Mouse (Mus musculus): ENCODE data around the gene Fgd2. TPM values are rescaled to one million over a fixed set of nuclear protein-coding genes. Genes with fewer than 3 reads are reported as not detected.

The Fgd2 gene
- polyA plus RNA-seq, 1 experiment from 2014 or later: 6.4 TPM

- no peaks in the 10 kb centered on the region for H3K27me3 ChIP-seq (ENCODE audit: low read depth, poor library complexity, severe bottlenecking)
- peak overlapping the region; percentile 95 for H3K27ac ChIP-seq
- no peaks in the 10 kb centered on the region for H3K9me3 ChIP-seq (replicated peaks)
- peak overlapping the region; percentile 50 for H3K4me3 ChIP-seq
- 7% methylated on average over 17 of the region's 17 CpGs for WGBS
- DNase-seq (ENCODE audit: low spot score): peak; percentile 51
- H3K36me3 ChIP-seq: no peaks in the 10 kb centered on the region
- H3K4me1 ChIP-seq: peaks cover 53% of the 10 kb centered on the region
Observed at GRCm38 (mm10) chr17:29398434-29399026, 37.8 kb downstream of the Fgd2 start.

DNA sequence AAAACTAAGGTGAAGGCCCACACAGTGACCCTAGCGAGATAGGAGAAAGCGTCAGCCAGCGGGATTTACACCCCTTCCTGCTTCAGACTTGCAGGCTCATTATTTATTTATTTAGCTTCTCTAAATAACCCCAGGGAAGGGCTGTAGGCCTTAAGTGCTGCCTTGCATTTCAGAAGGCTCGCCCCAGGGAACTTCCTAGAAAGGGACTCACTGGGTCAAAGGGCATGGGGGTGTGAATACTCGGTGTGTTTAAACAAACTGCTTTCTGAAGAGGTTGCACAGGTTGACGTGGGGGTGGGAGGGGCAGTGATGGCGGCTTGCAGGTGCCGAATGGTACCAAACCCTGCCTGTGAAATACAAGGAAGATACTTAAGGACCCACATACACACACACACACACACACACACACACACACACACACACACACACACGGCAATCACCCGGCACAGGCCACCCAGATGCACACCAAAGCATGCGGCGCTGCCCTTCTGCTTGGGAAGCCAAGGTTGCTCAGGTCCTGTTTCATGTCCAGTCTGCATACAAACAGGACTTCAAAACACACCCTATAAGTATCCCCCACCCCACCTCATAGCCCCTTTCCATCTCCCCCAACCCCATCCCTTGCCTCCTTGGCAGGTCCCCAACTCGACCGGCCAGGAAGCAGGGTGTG, 38.7 kb downstream of the Fgd2 start:
- H3K27ac ChIP-seq: peak overlapping the region; percentile 95

GRCm38 (mm10) chr17:29400044-29400443, 39.3 kb downstream of the Fgd2 start:
- no peaks in the 10 kb centered on the region for H3K9me3 ChIP-seq (replicated peaks)
- no peaks in the 10 kb centered on the region for H3K36me3 ChIP-seq
- H3K4me1 ChIP-seq: peaks cover 60% of the 10 kb centered on the region
- H3K27ac ChIP-seq: peak overlapping the region; percentile 95; the same call in 1 of the 2 replicates
- no peak for DNase-seq (ENCODE audit: low spot score)
- no peaks in the 10 kb centered on the region for H3K27me3 ChIP-seq (ENCODE audit: low read depth, poor library complexity, severe bottlenecking)
- H3K4me3 ChIP-seq: no peak overlapping the region
- whole genome bisulfite sequencing: 66% methylated on average over 5 of the region's 5 CpGs

More for the DNA sequence above, 38.7 kb downstream of the Fgd2 start:
- DNase-seq (ENCODE audit: low spot score): peak; percentile 46
- H3K9me3 ChIP-seq (replicated peaks): no peaks in the 10 kb centered on the region
- peak overlapping the region; percentile 4; the same call in 1 of the 2 replicates for H3K4me3 ChIP-seq
- H3K36me3 ChIP-seq: no peaks in the 10 kb centered on the region
- no peaks in the 10 kb centered on the region for H3K27me3 ChIP-seq (ENCODE audit: low read depth, poor library complexity, severe bottlenecking)
- WGBS: 20% methylated on average over 14 of the region's 14 CpGs
- H3K4me1 ChIP-seq: peaks cover 59% of the 10 kb centered on the region

DNA sequence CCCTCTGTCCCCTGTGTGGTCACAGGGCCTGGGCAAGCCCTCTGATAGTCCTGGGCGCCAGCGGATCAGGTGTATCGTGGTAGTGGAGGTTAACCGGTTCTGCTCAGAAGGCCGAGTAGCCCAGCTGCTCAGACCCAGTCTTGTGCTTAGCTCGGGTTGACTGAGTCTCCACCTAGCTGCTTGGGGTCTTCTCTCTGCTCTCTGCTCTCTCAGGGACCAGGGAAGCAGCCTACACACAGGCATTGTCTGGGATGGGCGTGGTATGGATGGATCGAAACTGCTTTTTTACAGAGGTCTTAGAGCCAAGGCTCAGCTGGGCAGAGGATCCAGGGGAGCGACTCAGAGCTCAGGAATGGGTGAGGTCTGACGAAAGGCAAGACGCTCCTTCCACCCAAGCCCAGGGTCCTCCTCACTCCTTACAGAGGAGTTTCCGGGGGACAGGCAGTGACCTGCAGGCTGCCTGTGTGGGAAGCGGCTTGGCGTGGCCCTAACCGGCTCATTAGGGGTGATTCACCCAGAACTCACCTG, 41.1 kb downstream of the Fgd2 start:
- no peak for DNase-seq (ENCODE audit: low spot score)
- Histone ChIP-seq H3K27ac (peak overlapping the region; percentile 47; the same call in 1 of the 2 replicates), H3K9me3 (replicated peaks) (no peaks in the 10 kb centered on the region)

GRCm38 (mm10) chr17:29403179-29403578, 42.5 kb downstream of the Fgd2 start:
- H3K4me1 ChIP-seq: peaks cover 58% of the 10 kb centered on the region
- no peaks in the 10 kb centered on the region for H3K36me3 ChIP-seq
- no peaks in the 10 kb centered on the region for H3K9me3 ChIP-seq (replicated peaks)
- DNase-seq (ENCODE audit: low spot score): no peak
- no peak overlapping the region for H3K4me3 ChIP-seq
- H3K27me3 ChIP-seq (ENCODE audit: low read depth, poor library complexity, severe bottlenecking): no peaks in the 10 kb centered on the region
- WGBS: 71% methylated on average over 1 of the region's 1 CpGs
- no peak overlapping the region for H3K27ac ChIP-seq

More for the DNA sequence above, 41.1 kb downstream of the Fgd2 start:
- Histone ChIP-seq H3K4me3 (no peak overlapping the region), H3K36me3 (no peaks in the 10 kb centered on the region), H3K4me1 (peaks cover 65% of the 10 kb centered on the region), H3K27me3 (ENCODE audit: low read depth, poor library complexity, severe bottlenecking) (no peaks in the 10 kb centered on the region)
- 69% methylated on average over 15 of the region's 15 CpGs for WGBS

- no peaks in the 10 kb centered on the region for H3K27me3 ChIP-seq (ENCODE audit: low read depth, poor library complexity, severe bottlenecking)
- no peak overlapping the region for H3K27ac ChIP-seq
- H3K4me1 ChIP-seq: peaks cover 35% of the 10 kb centered on the region
- H3K9me3 ChIP-seq (replicated peaks): no peaks in the 10 kb centered on the region
- WGBS: 50% methylated on average over 13 of the region's 13 CpGs
- H3K4me3 ChIP-seq: no peak overlapping the region
- H3K36me3 ChIP-seq: no peaks in the 10 kb centered on the region
- DNase-seq (ENCODE audit: low spot score): no peak
Observed at GRCm38 (mm10) chr17:29405501-29405900, 44.8 kb downstream of the Fgd2 start.

DNA sequence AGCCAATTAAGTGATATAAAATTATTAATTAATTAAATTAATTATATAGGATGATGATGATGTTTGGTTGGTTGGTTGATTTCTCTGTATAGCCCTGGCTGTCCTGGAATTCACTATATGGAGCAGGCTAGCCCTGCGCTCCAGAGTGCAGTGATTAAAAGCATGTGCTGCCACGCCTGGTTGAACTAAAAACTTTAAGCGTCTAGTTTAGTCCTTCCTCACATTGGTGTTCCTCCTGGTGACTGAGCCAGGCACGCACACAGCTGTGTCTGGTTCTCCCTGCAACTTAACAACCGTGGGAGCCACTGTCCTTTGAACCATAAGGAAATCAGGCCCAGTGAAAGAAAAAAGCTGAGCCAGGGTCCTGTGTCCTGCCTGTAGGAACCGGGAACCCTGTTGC, 45.4 kb downstream of the Fgd2 start:
- Histone ChIP-seq H3K36me3 (no peaks in the 10 kb centered on the region), H3K27me3 (ENCODE audit: low read depth, poor library complexity, severe bottlenecking) (no peaks in the 10 kb centered on the region), H3K4me1 (peaks cover 30% of the 10 kb centered on the region), H3K9me3 (replicated peaks) (no peaks in the 10 kb centered on the region), H3K4me3 (no peak overlapping the region), H3K27ac (peak overlapping the region; percentile 68)
- DNase-seq (ENCODE audit: low spot score): peak; percentile 53
- 38% methylated on average over 6 of the region's 6 CpGs for WGBS

DNA sequence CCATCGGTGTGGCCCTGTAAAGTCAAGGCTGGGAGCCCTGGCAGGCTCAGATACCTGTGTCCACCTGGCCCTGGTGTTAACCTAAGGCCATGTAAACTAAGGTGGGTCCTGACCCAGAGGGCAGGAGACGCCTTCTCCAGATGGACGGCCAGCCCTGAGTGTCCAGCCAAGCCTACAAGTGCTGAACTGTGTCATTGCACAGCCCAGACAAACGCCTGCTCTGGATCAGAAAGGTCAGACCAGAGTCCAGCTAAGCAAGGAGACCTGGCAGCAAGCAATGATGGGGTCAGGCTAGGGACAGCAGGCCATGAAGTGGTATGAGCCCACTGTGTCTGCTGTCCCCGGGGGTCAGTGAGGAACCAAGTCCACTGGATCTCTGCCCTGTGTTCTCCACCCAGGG, 46.7 kb downstream of the Fgd2 start:
- peak overlapping the region; percentile 53; the same call in 1 of the 2 replicates for H3K27ac ChIP-seq

DNA sequence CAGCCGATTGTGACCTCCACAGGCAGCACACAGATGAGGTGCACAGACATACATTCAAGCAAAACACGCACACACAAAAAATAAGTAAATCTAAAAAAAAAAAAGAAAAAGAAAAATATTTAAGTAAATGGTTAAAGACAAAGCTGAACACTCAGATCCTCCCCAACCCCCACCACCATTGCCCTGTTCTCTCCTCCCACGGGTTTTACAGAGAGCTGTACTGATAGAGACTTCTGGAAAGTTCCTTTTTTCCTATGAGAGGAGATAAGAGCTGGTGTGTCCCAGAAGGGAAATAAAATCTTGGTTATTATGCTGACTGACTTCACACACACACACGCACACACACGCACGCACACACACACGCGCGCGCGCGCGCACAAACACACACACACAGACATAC, 47.6 kb downstream of the Fgd2 start:
- no peak for DNase-seq (ENCODE audit: low spot score)
- H3K27ac ChIP-seq: no peak overlapping the region
- H3K4me1 ChIP-seq: peaks cover 27% of the 10 kb centered on the region
- no peak overlapping the region for H3K4me3 ChIP-seq
- H3K36me3 ChIP-seq: no peaks in the 10 kb centered on the region
- H3K9me3 ChIP-seq (replicated peaks): no peaks in the 10 kb centered on the region
- H3K27me3 ChIP-seq (ENCODE audit: low read depth, poor library complexity, severe bottlenecking): no peaks in the 10 kb centered on the region
- WGBS: 94% methylated on average over 13 of the region's 13 CpGs

More for the DNA sequence above, 46.7 kb downstream of the Fgd2 start:
- H3K27me3 ChIP-seq (ENCODE audit: low read depth, poor library complexity, severe bottlenecking): no peaks in the 10 kb centered on the region
- peaks cover 27% of the 10 kb centered on the region for H3K4me1 ChIP-seq
- 70% methylated on average over 5 of the region's 5 CpGs for WGBS
- no peak overlapping the region for H3K4me3 ChIP-seq
- DNase-seq (ENCODE audit: low spot score): no peak
- H3K36me3 ChIP-seq: no peaks in the 10 kb centered on the region
- H3K9me3 ChIP-seq (replicated peaks): no peaks in the 10 kb centered on the region

DNA sequence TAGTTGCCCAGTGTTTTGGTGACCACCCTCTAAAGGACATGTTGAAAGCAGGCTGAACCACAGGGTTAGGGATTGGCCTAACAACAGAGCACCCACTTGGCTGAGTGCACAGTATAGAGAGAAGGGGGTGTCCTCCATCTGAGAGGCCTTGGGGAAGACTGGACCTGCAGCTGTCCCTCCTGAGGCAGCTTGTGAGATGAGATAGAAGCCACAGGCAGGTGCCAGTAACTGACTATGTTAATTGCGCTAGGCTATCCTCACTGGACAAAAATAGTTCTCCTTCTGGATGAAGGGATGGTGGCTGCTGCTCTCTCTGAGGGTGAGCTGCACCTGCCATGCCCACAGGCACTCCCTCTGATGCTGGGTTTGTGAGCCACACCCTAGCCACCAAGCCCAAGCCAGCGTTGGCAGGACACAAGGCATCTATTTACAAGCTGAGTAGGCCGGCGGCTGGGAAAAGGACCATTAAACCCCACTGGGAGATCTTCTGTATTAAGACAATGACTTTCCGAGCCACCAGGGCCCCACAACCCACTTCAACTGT, 49.2 kb downstream of the Fgd2 start:
- no peak for DNase-seq (ENCODE audit: low spot score)
- Histone ChIP-seq H3K27me3 (ENCODE audit: low read depth, poor library complexity, severe bottlenecking) (no peaks in the 10 kb centered on the region), H3K36me3 (no peaks in the 10 kb centered on the region), H3K27ac (0 out of 2 replicates have a peak overlapping the region, but pooled peaks have one; percentile 3), H3K4me1 (peaks cover 26% of the 10 kb centered on the region), H3K9me3 (replicated peaks) (no peaks in the 10 kb centered on the region), H3K4me3 (no peak overlapping the region)
- 80% methylated on average over 5 of the region's 5 CpGs for WGBS

GRCm38 (mm10) chr17:29411821-29412425, 51.2 kb downstream of the Fgd2 start:
- no peak overlapping the region for H3K27ac ChIP-seq
- WGBS: 48% methylated on average over 8 of the region's 8 CpGs
- no peak for DNase-seq (ENCODE audit: low spot score)
- H3K36me3 ChIP-seq: no peaks in the 10 kb centered on the region
- H3K9me3 ChIP-seq (replicated peaks): no peaks in the 10 kb centered on the region
- no peaks in the 10 kb centered on the region for H3K27me3 ChIP-seq (ENCODE audit: low read depth, poor library complexity, severe bottlenecking)
- peaks cover 36% of the 10 kb centered on the region for H3K4me1 ChIP-seq
- H3K4me3 ChIP-seq: no peak overlapping the region

DNA sequence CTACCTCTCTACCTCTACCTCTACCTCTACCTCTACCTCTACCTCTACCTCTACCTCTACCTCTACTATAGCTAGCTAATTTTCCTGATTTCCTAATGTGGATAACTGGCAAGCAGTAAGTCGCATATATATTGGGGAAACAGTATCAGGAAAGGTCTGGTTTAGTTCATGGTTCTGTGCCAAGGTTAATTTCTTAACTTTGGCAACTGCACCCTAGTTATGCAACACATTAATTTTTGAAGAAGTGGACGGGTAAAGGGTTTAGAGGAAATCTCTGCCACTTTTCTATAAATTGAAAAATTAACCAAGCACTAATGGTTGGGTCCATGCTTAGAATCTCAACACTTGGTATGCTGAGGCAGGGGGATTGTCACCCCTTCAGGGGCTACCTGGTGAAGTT, 53.9 kb downstream of the Fgd2 start:
- no peaks in the 10 kb centered on the region for H3K9me3 ChIP-seq (replicated peaks)
- H3K27ac ChIP-seq: no peak overlapping the region
- H3K27me3 ChIP-seq (ENCODE audit: low read depth, poor library complexity, severe bottlenecking): no peaks in the 10 kb centered on the region
- no peak overlapping the region for H3K4me3 ChIP-seq
- 88% methylated on average over 2 of the region's 2 CpGs for WGBS
- H3K36me3 ChIP-seq: no peaks in the 10 kb centered on the region
- DNase-seq (ENCODE audit: low spot score): no peak
- peaks cover 54% of the 10 kb centered on the region for H3K4me1 ChIP-seq

Data from limb, embryonic 10.5 days (tissue).